Mouse (Mus musculus): ENCODE measurements at regions not wholly inside any gene's neighbourhood (a gene's known extent, or its start where the extent isn't known, plus 50 kb on each side); places are given as distances from the start of the nearest gene placed in this dataset.

DNA sequence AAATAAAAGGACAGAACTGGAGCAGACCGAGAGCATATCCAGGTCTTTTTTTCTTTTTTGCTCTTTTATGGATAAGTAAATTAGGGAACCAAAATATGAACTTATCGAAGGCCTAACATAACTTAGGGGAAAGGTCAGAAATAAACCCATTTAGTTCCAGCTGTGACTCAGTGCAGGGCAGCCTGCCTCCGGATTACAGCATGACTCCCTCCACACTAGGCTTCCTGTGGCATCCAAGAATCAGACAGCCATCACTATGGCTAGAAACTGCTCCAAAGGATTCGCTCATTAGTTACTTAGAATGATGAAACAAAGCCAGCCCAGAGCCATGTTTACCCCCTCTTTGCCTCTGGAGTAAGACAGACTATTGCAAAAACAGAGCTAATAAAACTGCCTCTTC, 116.6 kb upstream of the Six2 start:
- TF ChIP-seq CTCF (IDR thresholded peaks at IDR 0.05; ENCODE audit: low read depth) (no peak), EP300 (IDR thresholded peaks at IDR 0.05; ENCODE audit: low read depth) (no peak)
